Mouse (Mus musculus) limb, embryonic 14.5 days (tissue): ENCODE measurements around the gene Olfr1395. TPM values are rescaled to one million over a fixed set of nuclear protein-coding genes. Genes with fewer than 3 reads are reported as not detected.
"Not testable (repeated sequence)": the region's sequence is repeated elsewhere in the genome, so short reads cannot be mapped to it uniquely, and the experiment has no call there.

ENCODE experiments used
- ATAC-seq: fragments of 200-750 bp; cut with Nextera tagmentation; 2 replicates; pipeline ENCODE4 v1.8.0; 2017; ENCODE audit warnings: low read depth, moderate number of reproducible peaks, moderate TSS enrichment; ENCODE audit not compliant: low FRiP score
- DNase-seq: peaks from one replicate; pipeline ENCODE4 v3.0.0-alpha.2; 2015; ENCODE audit warnings: low spot score
- H3K27ac ChIP-seq: fragments of 300-500 bp; sonication (generic); replicated peaks from 2 replicates; pipeline ENCODE4 v1.5.1; 2014; ENCODE audit warnings: low read depth, mild to moderate bottlenecking, low read length, moderate library complexity, mixed read lengths
- H3K27me3 ChIP-seq: fragments of 300-500 bp; sonication (generic); 2 replicates; pipeline ENCODE4 v1.6.1; 2014; ENCODE audit warnings: low read length, mixed read lengths; ENCODE audit not compliant: control insufficient read depth, insufficient read depth
- H3K36me3 ChIP-seq: fragments of 300-500 bp; sonication (generic); 2 replicates; pipeline ENCODE4 v1.6.1; 2014; ENCODE audit warnings: mild to moderate bottlenecking, low read length, moderate library complexity, mixed read lengths; ENCODE audit not compliant: control insufficient read depth, insufficient read depth
- H3K4me1 ChIP-seq: fragments of 300-500 bp; sonication (generic); 2 replicates; pipeline ENCODE4 v1.6.1; 2014; ENCODE audit warnings: antibody characterized with exemption, low read length, mixed read lengths; ENCODE audit not compliant: control insufficient read depth, insufficient read depth
- H3K4me2 ChIP-seq: fragments of 300-500 bp; sonication (generic); replicated peaks from 2 replicates; pipeline ENCODE4 v1.6.1; 2014; ENCODE audit warnings: low read depth, mild to moderate bottlenecking, low read length, moderate library complexity; ENCODE audit not compliant: severe bottlenecking
- H3K4me3 ChIP-seq: fragments of 300-500 bp; sonication (generic); replicated peaks from 2 replicates; pipeline ENCODE4 v1.5.1; 2014; ENCODE audit warnings: low read length
- H3K9ac ChIP-seq: fragments of 300-500 bp; sonication (generic); 2 replicates; pipeline ENCODE4 v1.6.1; 2014; ENCODE audit warnings: mild to moderate bottlenecking, low read depth, low read length, moderate library complexity; ENCODE audit not compliant: severe bottlenecking
- H3K9me3 ChIP-seq: fragments of 300-500 bp; sonication (generic); 2 replicates; pipeline ENCODE4 v1.6.1; 2016; ENCODE audit warnings: low read length; ENCODE audit not compliant: control insufficient read depth
- POLR2A ChIP-seq: fragments of 200-500 bp; IDR thresholded peaks from 2 replicates; pipeline ENCODE4 v1.8.0; 2012; ENCODE audit warnings: inconsistent platforms, mild to moderate bottlenecking, moderate library complexity, borderline replicate concordance; ENCODE audit not compliant: insufficient read depth, insufficient read length; ENCODE audit errors: extremely low read depth
- WGBS: fragments of 180-500 bp; shearing (Covaris S2); extraction: QIAGEN DNeasy Blood & Tissue Kit; methylation state at CpG from one replicate; pipeline ENCODE4 v1.1.7; 2014; 5-methylcytosine and 5-hydroxymethylcytosine counted together
- polyA plus RNA-seq, 2 experiments: library from polyadenylated mRNA; depleted of rRNA in 1 of 2; stranded (reverse) in 1 of 2; unstranded in 1 of 2; fragments of >200 nt; fragmentation: Nextera tagmentation in 1 of 2; extraction: Ambion mirVana in 1 of 2; gene quantifications; 2 replicates each; pipeline versions ENCODE4 v1.2.1 to v1.2.3; 2012 to 2014

The Olfr1395 gene
- polyA plus RNA-seq, 2 experiments = not detected

DNA sequence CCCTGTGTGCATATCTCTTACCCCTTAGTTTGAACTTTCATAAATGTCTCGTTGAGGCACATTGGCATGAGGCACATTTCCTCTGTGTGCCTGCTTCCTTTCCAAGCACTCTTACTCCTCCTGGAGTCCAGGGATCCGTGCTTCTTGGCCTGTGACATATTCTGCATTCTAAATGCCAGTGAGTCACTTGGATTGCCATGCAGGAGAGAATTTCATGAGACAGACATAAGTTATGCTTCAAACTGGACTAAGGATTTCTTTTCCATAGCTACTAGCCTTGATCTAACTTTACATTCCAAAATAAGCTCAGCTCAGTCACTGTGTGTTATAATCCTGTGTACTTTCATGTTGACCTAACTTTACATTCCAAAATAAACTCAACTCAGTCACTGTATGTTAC, 49.0 kb downstream of the Olfr1395 start:
- no peak overlapping the region for H3K9ac ChIP-seq
- H3K36me3 ChIP-seq = no peaks in the 10 kb centered on the region
- H3K27ac ChIP-seq = no peak overlapping the region
- TF ChIP-seq POLR2A = no peak
- no peak overlapping the region for H3K4me2 ChIP-seq
- no peaks in the 10 kb centered on the region for H3K4me1 ChIP-seq
- no peaks in the 10 kb centered on the region for H3K27me3 ChIP-seq
- no peak overlapping the region for H3K4me3 ChIP-seq
- WGBS = 63% methylated on average over 2 of the region's 2 CpGs
- ATAC-seq (no peak), DNase-seq (no peak)
- no peaks in the 10 kb centered on the region for H3K9me3 ChIP-seq

GRCm38 (mm10) chr11:49194771-49195170, 52.7 kb downstream of the Olfr1395 start:
- not testable (repeated sequence) for ATAC-seq, H3K4me2 ChIP-seq, DNase-seq, H3K36me3 ChIP-seq, H3K27ac ChIP-seq, H3K27me3 ChIP-seq, H3K9me3 ChIP-seq, H3K9ac ChIP-seq, H3K4me3 ChIP-seq, H3K4me1 ChIP-seq
- WGBS = 97% methylated on average over 9 of the region's 9 CpGs

DNA sequence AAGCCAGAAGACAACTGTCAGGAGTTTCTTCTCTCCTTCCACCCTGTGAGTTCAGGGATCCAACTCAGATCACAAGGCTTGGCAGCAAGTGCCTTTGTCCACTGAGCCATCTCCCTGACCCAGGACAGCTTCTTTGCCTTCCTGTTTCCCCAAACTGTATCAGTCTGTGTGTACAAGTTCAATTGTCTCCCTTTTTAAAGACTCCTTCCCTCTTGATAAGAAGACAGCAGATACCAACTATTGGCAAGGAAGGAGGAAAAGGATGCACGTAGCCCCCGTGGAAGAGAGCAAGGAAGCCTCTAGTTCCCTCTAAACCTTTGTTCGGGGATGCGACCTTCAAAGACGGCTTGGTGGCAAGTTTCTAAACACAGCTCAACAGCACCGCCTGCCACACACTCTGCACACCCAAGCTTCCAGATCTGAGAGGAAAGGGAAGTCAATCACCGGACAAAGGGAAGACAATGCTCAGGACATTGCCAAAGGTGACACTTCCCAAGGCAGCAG, 53.8 kb downstream of the Olfr1395 start:
- ATAC-seq (no peak), DNase-seq (no peak)
- Histone ChIP-seq H3K36me3 (no peaks in the 10 kb centered on the region), H3K27me3 (no peaks in the 10 kb centered on the region), H3K4me1 (no peaks in the 10 kb centered on the region), H3K4me3 (no peak overlapping the region), H3K27ac (no peak overlapping the region), H3K9me3 (no peaks in the 10 kb centered on the region), H3K9ac (no peak overlapping the region), H3K4me2 (no peak overlapping the region)
- TF ChIP-seq POLR2A = no peak
- WGBS = 89% methylated on average over 7 of the region's 7 CpGs

Other genes with a start within 250 kb of the Olfr1395 start
- gene Gm5431, start 240.1 kb upstream of the Olfr1395 start, polyA plus RNA-seq (2012; rRNA removed) = 0.16 and 0.19 TPM in 2 replicates
- 0.12 and 0.22 TPM in 2 replicates for gene Gm5431, start 240.1 kb upstream of the Olfr1395 start, polyA plus RNA-seq (2014; fragmentation: Nextera tagmentation; extraction: Ambion mirVana)
- gene Psme2b, start 196.1 kb upstream of the Olfr1395 start, polyA plus RNA-seq (2012; rRNA removed) = 0.86 and 0.88 TPM in 2 replicates
- 2.8 and 3.0 TPM in 2 replicates for gene Psme2b, start 196.1 kb upstream of the Olfr1395 start, polyA plus RNA-seq (2014; fragmentation: Nextera tagmentation; extraction: Ambion mirVana)
- gene Olfr56, start 163.4 kb upstream of the Olfr1395 start, polyA plus RNA-seq (2012; rRNA removed) = 0.05 and 0.06 TPM in 2 replicates
- gene Olfr56, start 163.4 kb upstream of the Olfr1395 start, polyA plus RNA-seq (2014; fragmentation: Nextera tagmentation; extraction: Ambion mirVana) = not detected in 2 replicates
- 0.11 and 0.24 TPM in 2 replicates for gene 9930111J21Rik1, start 162.9 kb upstream of the Olfr1395 start, polyA plus RNA-seq (2012; rRNA removed)
- gene 9930111J21Rik1, start 162.9 kb upstream of the Olfr1395 start, polyA plus RNA-seq (2014; fragmentation: Nextera tagmentation; extraction: Ambion mirVana) = 0.36 and 0.37 TPM in 2 replicates
- gene Gm12185, start 150.0 kb upstream of the Olfr1395 start, polyA plus RNA-seq (2012; rRNA removed) = 0.04 TPM in 1 of 2 replicates, not detected in the other
- gene Gm12185, start 150.0 kb upstream of the Olfr1395 start, polyA plus RNA-seq (2014; fragmentation: Nextera tagmentation; extraction: Ambion mirVana) = 0.06 TPM in 1 of 2 replicates, not detected in the other
- gene Tgtp1, start 148.1 kb upstream of the Olfr1395 start, polyA plus RNA-seq (2012; rRNA removed) = 0.10 and 0.15 TPM in 2 replicates
- not detected in 2 replicates for gene Tgtp1, start 148.1 kb upstream of the Olfr1395 start, polyA plus RNA-seq (2014; fragmentation: Nextera tagmentation; extraction: Ambion mirVana)
- gene 9930111J21Rik2, start 91.0 kb upstream of the Olfr1395 start, polyA plus RNA-seq (2012; rRNA removed) = 0.24 and 0.50 TPM in 2 replicates
- gene 9930111J21Rik2, start 91.0 kb upstream of the Olfr1395 start, polyA plus RNA-seq (2014; fragmentation: Nextera tagmentation; extraction: Ambion mirVana) = 0.12 and 0.64 TPM in 2 replicates
- gene Tgtp2, start 78.1 kb upstream of the Olfr1395 start, polyA plus RNA-seq (2012; rRNA removed) = 0.09 and 0.12 TPM in 2 replicates
- 0.18 and 0.33 TPM in 2 replicates for gene Tgtp2, start 78.1 kb upstream of the Olfr1395 start, polyA plus RNA-seq (2014; fragmentation: Nextera tagmentation; extraction: Ambion mirVana)
- 0.83 and 1.0 TPM in 2 replicates for gene Ifi47, start 65.7 kb upstream of the Olfr1395 start, polyA plus RNA-seq (2012; rRNA removed)
- 0.72 and 1.2 TPM in 2 replicates for gene Ifi47, start 65.7 kb upstream of the Olfr1395 start, polyA plus RNA-seq (2014; fragmentation: Nextera tagmentation; extraction: Ambion mirVana)
- gene Olfr1396, start 27.4 kb upstream of the Olfr1395 start, polyA plus RNA-seq (2012; rRNA removed) = 0.10 and 0.14 TPM in 2 replicates
- 0.11 TPM in 1 of 2 replicates, not detected in the other for gene Olfr1396, start 27.4 kb upstream of the Olfr1395 start, polyA plus RNA-seq (2014; fragmentation: Nextera tagmentation; extraction: Ambion mirVana)
- gene Olfr1394, start 12.1 kb downstream of the Olfr1395 start, polyA plus RNA-seq (2012; rRNA removed) = not detected in 2 replicates
- gene Olfr1394, start 12.1 kb downstream of the Olfr1395 start, polyA plus RNA-seq (2014; fragmentation: Nextera tagmentation; extraction: Ambion mirVana) = not detected in 2 replicates
- gene Btnl9, start 44.9 kb downstream of the Olfr1395 start, polyA plus RNA-seq (2012; rRNA removed) = 2.0 and 2.2 TPM in 2 replicates
- gene Btnl9, start 44.9 kb downstream of the Olfr1395 start, polyA plus RNA-seq (2014; fragmentation: Nextera tagmentation; extraction: Ambion mirVana) = 0.58 and 1.7 TPM in 2 replicates
- gene Zfp62, start 61.0 kb downstream of the Olfr1395 start, polyA plus RNA-seq (2012; rRNA removed) = 14.9 and 22.1 TPM in 2 replicates
- gene Zfp62, start 61.0 kb downstream of the Olfr1395 start, polyA plus RNA-seq (2014; fragmentation: Nextera tagmentation; extraction: Ambion mirVana) = 38.0 and 43.1 TPM in 2 replicates
- 83.7 and 117 TPM in 2 replicates for gene Mgat1, start 101.9 kb downstream of the Olfr1395 start, polyA plus RNA-seq (2012; rRNA removed)
- gene Mgat1, start 101.9 kb downstream of the Olfr1395 start, polyA plus RNA-seq (2014; fragmentation: Nextera tagmentation; extraction: Ambion mirVana) = 64.7 and 68.0 TPM in 2 replicates
- 0.09 and 0.26 TPM in 2 replicates for gene Olfr1393, start 136.0 kb downstream of the Olfr1395 start, polyA plus RNA-seq (2012; rRNA removed)
- not detected in 2 replicates for gene Olfr1393, start 136.0 kb downstream of the Olfr1395 start, polyA plus RNA-seq (2014; fragmentation: Nextera tagmentation; extraction: Ambion mirVana)
- gene Olfr1392, start 143.0 kb downstream of the Olfr1395 start, polyA plus RNA-seq (2012; rRNA removed) = 0.15 and 0.18 TPM in 2 replicates
- gene Olfr1392, start 143.0 kb downstream of the Olfr1395 start, polyA plus RNA-seq (2014; fragmentation: Nextera tagmentation; extraction: Ambion mirVana) = 0.06 TPM in 1 of 2 replicates, not detected in the other
- gene Olfr10, start 162.5 kb downstream of the Olfr1395 start, polyA plus RNA-seq (2012; rRNA removed) = not detected in 2 replicates
- gene Olfr10, start 162.5 kb downstream of the Olfr1395 start, polyA plus RNA-seq (2014; fragmentation: Nextera tagmentation; extraction: Ambion mirVana) = not detected in 2 replicates
- gene Olfr1391, start 180.5 kb downstream of the Olfr1395 start, polyA plus RNA-seq (2012; rRNA removed) = not detected in 2 replicates
- gene Olfr1391, start 180.5 kb downstream of the Olfr1395 start, polyA plus RNA-seq (2014; fragmentation: Nextera tagmentation; extraction: Ambion mirVana) = not detected in 2 replicates
- gene Olfr1390, start 192.9 kb downstream of the Olfr1395 start, polyA plus RNA-seq (2012; rRNA removed) = not detected in 2 replicates
- gene Olfr1390, start 192.9 kb downstream of the Olfr1395 start, polyA plus RNA-seq (2014; fragmentation: Nextera tagmentation; extraction: Ambion mirVana) = not detected in 2 replicates